Mouse (Mus musculus) spleen, adult 2 months (tissue): ENCODE data around the gene Ccdc171.

Source experiments
- CTCF ChIP-seq: fragments of 200-500 bp; IDR thresholded peaks from 2 replicates; pipeline ENCODE4 v1.5.1; 2011; ENCODE audit warnings: mild to moderate bottlenecking, inconsistent platforms; ENCODE audit not compliant: insufficient read depth, insufficient read length, insufficient replicate concordance; ENCODE audit errors: extremely low read depth
- POLR2A ChIP-seq: fragments of 200-500 bp; IDR thresholded peaks from 2 replicates; pipeline ENCODE4 v1.6.1; 2011; ENCODE audit warnings: low read depth, low read length, inconsistent platforms

GRCm38 (mm10) chr4:83780044-83780443 is 254.7 kb downstream of the Ccdc171 start:
- TF ChIP-seq POLR2A (no peak), CTCF (no peak)
